Mouse (Mus musculus) small intestine, adult 2 months (tissue): Measurements from ENCODE around the gene Kcnn4.

Source experiments
- CTCF ChIP-seq: fragments of 200-500 bp; IDR thresholded peaks from 2 replicates; pipeline ENCODE4 v1.5.1; 2012; ENCODE audit warnings: low read depth, mild to moderate bottlenecking, control low read depth, inconsistent platforms, low read length, moderate library complexity, mixed read lengths; ENCODE audit not compliant: insufficient replicate concordance, insufficient read length; ENCODE audit errors: extremely low read depth
- POLR2A ChIP-seq: fragments of 200-500 bp; IDR thresholded peaks from 2 replicates; pipeline ENCODE4 v1.6.1; 2012; ENCODE audit warnings: low read depth, mild to moderate bottlenecking, control low read depth, inconsistent platforms, low read length, moderate library complexity

- TF ChIP-seq POLR2A (no peak), CTCF (no peak)
Measured at GRCm38 (mm10) chr7:24365258-24366014, 4.6 kb upstream of the Kcnn4 start.
